Mouse (Mus musculus): Measurements from ENCODE around the gene Eaf2. TPM values are rescaled to one million over a fixed set of nuclear protein-coding genes. Genes with fewer than 3 reads are reported as not detected.

Gene Eaf2
- polyA plus RNA-seq, 2 experiments = 0.22 to 0.70 TPM

GRCm38 (mm10) chr16:36784146-36784545 is 90.7 kb downstream of the Eaf2 start:
- H3K9ac ChIP-seq (replicated peaks) = no peak overlapping the region
- no peaks in the 10 kb centered on the region for H3K9me3 ChIP-seq (ENCODE audit: control insufficient read depth, low read length)
- no peaks in the 10 kb centered on the region for H3K4me1 ChIP-seq (replicated peaks; ENCODE audit: control insufficient read depth in 2 of 2, insufficient read depth in 2 of 2, low read length in 1 of 2)
- no peak for ATAC-seq (ENCODE audit: insufficient read depth)
- H3K27me3 ChIP-seq (ENCODE audit: control insufficient read depth, insufficient read depth, low read length) = no peaks in the 10 kb centered on the region
- no peak overlapping the region for H3K4me2 ChIP-seq (ENCODE audit: low read depth)
- no peaks in the 10 kb centered on the region for H3K36me3 ChIP-seq (replicated peaks; ENCODE audit: control insufficient read depth, insufficient read depth, low read depth)
- H3K4me3 ChIP-seq (ENCODE audit: insufficient read depth in 1 of 2, low read depth in 2 of 2, low read length in 2 of 2) = no peak overlapping the region
- 88% methylated on average over 2 of the region's 2 CpGs for WGBS (ENCODE audit: insufficient replicate concordance)
- no peak for DNase-seq (ENCODE audit: low read depth in 3 of 3, low spot score in 3 of 3)
- H3K27ac ChIP-seq = no peak overlapping the region
- TF ChIP-seq CTCF (IDR thresholded peaks at IDR 0.05; ENCODE audit: low read depth) = no peak
- no peak for TF ChIP-seq EP300 (IDR thresholded peaks at IDR 0.05; ENCODE audit: low read depth)

GRCm38 (mm10) chr16:36775658-36776057 is 99.1 kb downstream of the Eaf2 start:
- ATAC-seq (ENCODE audit: insufficient read depth) = no peak
- no peak overlapping the region for H3K4me2 ChIP-seq (ENCODE audit: low read depth)
- no peak overlapping the region for H3K4me3 ChIP-seq (ENCODE audit: insufficient read depth in 1 of 2, low read depth in 2 of 2, low read length in 2 of 2)
- TF ChIP-seq CTCF (IDR thresholded peaks at IDR 0.05; ENCODE audit: low read depth) (no peak), EP300 (IDR thresholded peaks at IDR 0.05; ENCODE audit: low read depth) (no peak)
- no peak for DNase-seq (ENCODE audit: low read depth in 3 of 3, low spot score in 3 of 3)
- H3K36me3 ChIP-seq (replicated peaks; ENCODE audit: control insufficient read depth, insufficient read depth, low read depth) = no peaks in the 10 kb centered on the region
- no peak overlapping the region for H3K27ac ChIP-seq
- no peak overlapping the region for H3K9ac ChIP-seq (replicated peaks)
- H3K4me1 ChIP-seq (replicated peaks; ENCODE audit: control insufficient read depth in 2 of 2, insufficient read depth in 2 of 2, low read length in 1 of 2) = no peaks in the 10 kb centered on the region
- H3K9me3 ChIP-seq (ENCODE audit: control insufficient read depth, low read length) = no peaks in the 10 kb centered on the region
- H3K27me3 ChIP-seq (ENCODE audit: control insufficient read depth, insufficient read depth, low read length) = no peaks in the 10 kb centered on the region
- 71% methylated on average over 6 of the region's 6 CpGs for WGBS (ENCODE audit: insufficient replicate concordance)

DNA sequence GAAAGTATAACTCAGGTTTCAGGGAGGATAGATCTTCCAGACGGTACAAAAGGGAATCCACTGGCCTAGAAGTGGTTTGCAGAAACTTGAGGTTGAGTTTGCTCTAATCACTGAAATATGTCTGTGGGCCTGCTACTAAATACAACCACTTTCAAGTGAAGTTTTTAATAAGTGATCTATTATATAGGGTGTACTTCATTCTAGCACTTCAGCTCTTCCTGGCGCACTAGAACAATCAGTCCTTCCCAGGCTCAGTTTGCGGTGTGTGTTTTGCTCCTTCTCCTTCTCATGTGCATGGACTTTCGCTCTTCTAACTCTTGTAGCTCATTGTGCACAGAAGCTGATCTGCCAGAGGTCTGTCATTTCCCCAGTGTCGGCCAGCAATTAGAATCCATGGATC is 101.8 kb downstream of the Eaf2 start:
- Histone ChIP-seq H3K27ac (no peak overlapping the region), H3K36me3 (replicated peaks; ENCODE audit: control insufficient read depth, insufficient read depth, low read depth) (no peaks in the 10 kb centered on the region), H3K9ac (replicated peaks) (no peak overlapping the region), H3K4me3 (ENCODE audit: insufficient read depth in 1 of 2, low read depth in 2 of 2, low read length in 2 of 2) (no peak overlapping the region), H3K4me1 (replicated peaks; ENCODE audit: control insufficient read depth in 2 of 2, insufficient read depth in 2 of 2, low read length in 1 of 2) (no peaks in the 10 kb centered on the region), H3K9me3 (ENCODE audit: control insufficient read depth, low read length) (no peaks in the 10 kb centered on the region), H3K4me2 (ENCODE audit: low read depth) (no peak overlapping the region), H3K27me3 (ENCODE audit: control insufficient read depth, insufficient read depth, low read length) (no peaks in the 10 kb centered on the region)
- 70% methylated on average over 5 of the region's 5 CpGs for WGBS (ENCODE audit: insufficient replicate concordance)
- TF ChIP-seq EP300 (IDR thresholded peaks at IDR 0.05; ENCODE audit: low read depth) = no peak
- TF ChIP-seq CTCF (IDR thresholded peaks at IDR 0.05; ENCODE audit: low read depth) = no peak
- no peak for ATAC-seq (ENCODE audit: insufficient read depth)
- no peak for DNase-seq (ENCODE audit: low read depth in 3 of 3, low spot score in 3 of 3)

- TF ChIP-seq CTCF (IDR thresholded peaks at IDR 0.05; ENCODE audit: low read depth) (no peak), EP300 (IDR thresholded peaks at IDR 0.05; ENCODE audit: low read depth) (no peak)
- H3K9me3 ChIP-seq (ENCODE audit: control insufficient read depth, low read length) = no peaks in the 10 kb centered on the region
- H3K9ac ChIP-seq (replicated peaks) = no peak overlapping the region
- ATAC-seq (ENCODE audit: insufficient read depth) (no peak), DNase-seq (ENCODE audit: low read depth in 3 of 3, low spot score in 3 of 3) (no peak)
- H3K27ac ChIP-seq = no peak overlapping the region
- no peak overlapping the region for H3K4me3 ChIP-seq (ENCODE audit: insufficient read depth in 1 of 2, low read depth in 2 of 2, low read length in 2 of 2)
- H3K4me2 ChIP-seq (ENCODE audit: low read depth) = no peak overlapping the region
- H3K36me3 ChIP-seq (replicated peaks; ENCODE audit: control insufficient read depth, insufficient read depth, low read depth) = no peaks in the 10 kb centered on the region
- H3K27me3 ChIP-seq (ENCODE audit: control insufficient read depth, insufficient read depth, low read length) = no peaks in the 10 kb centered on the region
- 74% methylated on average over 3 of the region's 3 CpGs for WGBS (ENCODE audit: insufficient replicate concordance)
- no peaks in the 10 kb centered on the region for H3K4me1 ChIP-seq (replicated peaks; ENCODE audit: control insufficient read depth in 2 of 2, insufficient read depth in 2 of 2, low read length in 1 of 2)
Measured at GRCm38 (mm10) chr16:36771703-36772102, 103.1 kb downstream of the Eaf2 start.

DNA sequence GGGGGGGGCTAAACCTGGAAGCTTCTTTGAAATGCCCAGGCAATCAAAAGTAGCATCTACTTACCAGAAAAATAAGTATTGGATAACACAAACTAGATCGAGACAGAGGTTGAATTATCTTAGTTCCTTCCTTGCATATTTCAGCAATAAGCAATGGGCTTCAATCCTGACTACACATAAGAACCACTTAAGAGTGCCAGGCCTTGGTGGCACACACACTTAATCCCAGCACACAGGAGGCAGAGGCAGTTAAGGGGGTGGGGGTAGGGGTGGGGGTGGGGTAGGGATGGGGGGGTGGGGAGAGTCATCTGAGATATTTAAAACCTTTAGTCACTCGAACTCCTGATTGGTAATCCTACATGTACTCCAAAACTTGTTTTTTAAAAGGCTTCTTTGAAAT is 103.6 kb downstream of the Eaf2 start:
- ATAC-seq (ENCODE audit: insufficient read depth) (no peak), DNase-seq (ENCODE audit: low read depth in 3 of 3, low spot score in 3 of 3) (no peak)
- Histone ChIP-seq H3K27ac (no peak overlapping the region), H3K4me1 (replicated peaks; ENCODE audit: control insufficient read depth in 2 of 2, insufficient read depth in 2 of 2, low read length in 1 of 2) (no peaks in the 10 kb centered on the region), H3K36me3 (replicated peaks; ENCODE audit: control insufficient read depth, insufficient read depth, low read depth) (no peaks in the 10 kb centered on the region), H3K9me3 (ENCODE audit: control insufficient read depth, low read length) (no peaks in the 10 kb centered on the region), H3K4me2 (ENCODE audit: low read depth) (no peak overlapping the region), H3K27me3 (ENCODE audit: control insufficient read depth, insufficient read depth, low read length) (no peaks in the 10 kb centered on the region), H3K9ac (replicated peaks) (no peak overlapping the region), H3K4me3 (ENCODE audit: insufficient read depth in 1 of 2, low read depth in 2 of 2, low read length in 2 of 2) (no peak overlapping the region)
- WGBS (ENCODE audit: insufficient replicate concordance) = 47% methylated on average over 2 of the region's 2 CpGs
- TF ChIP-seq CTCF (IDR thresholded peaks at IDR 0.05; ENCODE audit: low read depth) = no peak
- no peak for TF ChIP-seq EP300 (IDR thresholded peaks at IDR 0.05; ENCODE audit: low read depth)

All from liver, embryonic 14.5 days (tissue).